Mouse (Mus musculus) frontal cortex, postnatal 36 days (tissue): ENCODE measurements at regions not wholly inside any gene's neighbourhood (a gene's known extent, or its start where the extent isn't known, plus 50 kb on each side); places are given as distances from the start of the nearest gene placed in this dataset.

ENCODE experiments used
- DNase-seq, 2 experiments: peaks; one replicate each; pipeline ENCODE4 v3.0.0; 2022; ENCODE audit warnings: low spot score in 2 of 2

DNA sequence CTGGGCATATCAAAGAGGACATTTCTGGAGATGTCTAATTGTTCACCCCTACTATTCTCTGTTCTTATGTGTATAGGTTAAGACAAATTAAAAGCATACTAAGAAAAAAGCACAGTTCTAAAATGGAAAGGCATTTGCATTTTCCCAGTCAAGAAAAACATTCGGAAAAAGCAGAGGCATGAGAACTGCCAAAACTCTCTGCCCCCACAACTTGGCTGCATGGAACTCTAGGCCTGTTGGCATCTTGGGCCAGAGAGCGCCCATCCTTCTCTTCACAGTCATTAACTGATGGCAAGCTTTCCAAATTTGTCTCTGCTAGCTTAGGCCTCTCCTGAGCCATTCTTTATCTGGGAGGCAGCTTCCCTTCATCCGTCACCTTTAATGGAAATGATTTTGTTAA lies 281.6 kb downstream of the Tex13c3 start:
- peak in 1 of 2 experiments; percentile 14 for DNase-seq

DNA sequence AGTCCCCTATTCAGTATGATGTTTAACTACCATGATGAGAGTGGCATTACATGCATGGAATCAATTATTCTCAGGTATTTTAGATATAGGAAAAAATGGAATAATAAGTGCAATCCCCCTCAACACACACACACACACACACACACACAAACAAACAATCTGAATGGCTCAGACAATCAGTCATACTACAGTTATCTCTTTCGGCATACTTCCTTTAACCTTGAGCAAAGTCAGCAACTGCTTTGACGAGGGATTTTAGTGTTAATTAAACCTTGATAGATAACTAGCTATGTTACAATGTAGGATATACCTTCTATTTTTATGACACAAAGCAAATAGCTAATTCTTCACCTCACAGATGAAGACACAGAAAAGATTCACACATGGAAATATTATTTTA lies 312.1 kb downstream of the Tex13c3 start:
- no peak for DNase-seq

DNA sequence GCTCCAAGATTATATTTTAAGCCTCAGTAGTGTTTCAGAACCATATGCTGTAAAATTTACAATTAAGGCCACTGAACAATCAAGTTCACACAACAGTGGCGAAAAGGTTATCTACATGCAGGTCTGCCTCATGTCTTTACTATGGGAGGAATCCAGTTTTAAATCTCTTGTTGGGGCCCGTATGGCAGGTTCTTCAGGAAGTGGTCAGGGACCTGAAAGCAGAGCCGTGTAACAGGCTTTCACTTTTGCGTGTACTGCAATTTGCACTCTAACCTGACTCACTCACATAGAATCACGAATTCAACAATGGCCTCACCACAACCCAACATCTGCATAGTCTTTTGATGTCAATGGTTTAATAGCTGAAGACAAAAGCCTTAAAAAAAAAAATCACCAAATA lies 312.6 kb downstream of the Tex13c3 start:
- no peak for DNase-seq

DNA sequence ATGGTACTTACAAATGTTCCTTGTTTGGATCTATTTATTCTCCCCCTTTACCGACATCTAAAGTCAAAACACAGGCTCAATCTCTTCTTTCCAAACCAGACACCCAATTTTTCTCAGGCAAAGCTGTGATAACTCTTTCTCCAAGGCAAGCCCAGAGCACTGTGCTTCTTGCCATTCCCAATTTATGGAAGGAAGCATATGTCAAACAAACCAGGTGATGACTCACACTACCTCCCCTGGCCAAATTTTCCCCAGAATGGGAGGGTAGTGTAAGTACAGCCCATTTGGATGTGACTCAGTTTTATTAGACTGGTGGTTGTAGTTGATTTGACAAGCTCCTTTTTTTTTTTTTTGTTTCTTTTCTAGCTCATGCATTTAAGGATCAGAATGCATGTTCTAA lies 313.0 kb downstream of the Tex13c3 start:
- no peak for DNase-seq

DNA sequence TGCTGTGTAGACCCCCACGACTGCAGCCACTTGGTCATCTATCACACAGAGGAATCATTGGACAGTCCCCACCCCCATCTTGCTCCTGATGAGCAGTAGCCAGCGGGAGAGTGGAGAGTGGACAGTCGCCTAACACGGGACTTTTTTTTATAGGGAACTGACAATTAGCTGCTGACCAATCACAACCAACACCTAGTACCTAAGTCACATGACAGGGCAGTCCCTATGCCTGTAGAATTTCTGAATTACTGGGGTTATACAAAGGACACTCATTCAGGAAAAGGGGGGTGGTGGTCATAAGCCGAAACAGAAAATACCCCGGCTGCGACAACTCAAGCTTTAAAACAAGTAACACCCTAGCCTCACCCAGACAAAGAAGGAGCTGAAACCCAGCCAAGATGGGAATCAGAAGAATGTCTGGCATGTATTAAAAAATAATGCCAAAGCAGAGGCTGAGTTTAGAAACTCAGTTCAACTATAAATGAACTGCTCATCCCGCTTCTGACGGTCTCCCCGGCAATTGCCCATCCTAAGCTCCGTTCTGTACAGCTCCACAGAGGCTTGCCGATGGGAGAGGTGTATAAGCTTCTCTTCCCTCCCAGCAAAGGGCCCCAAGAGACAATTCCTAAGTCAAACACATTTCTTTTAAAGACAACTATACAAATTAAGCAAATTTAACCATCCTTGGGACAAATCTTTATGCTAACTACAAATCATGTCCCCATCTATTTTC lies 313.8 kb downstream of the Tex13c3 start:
- DNase-seq = no peak

DNA sequence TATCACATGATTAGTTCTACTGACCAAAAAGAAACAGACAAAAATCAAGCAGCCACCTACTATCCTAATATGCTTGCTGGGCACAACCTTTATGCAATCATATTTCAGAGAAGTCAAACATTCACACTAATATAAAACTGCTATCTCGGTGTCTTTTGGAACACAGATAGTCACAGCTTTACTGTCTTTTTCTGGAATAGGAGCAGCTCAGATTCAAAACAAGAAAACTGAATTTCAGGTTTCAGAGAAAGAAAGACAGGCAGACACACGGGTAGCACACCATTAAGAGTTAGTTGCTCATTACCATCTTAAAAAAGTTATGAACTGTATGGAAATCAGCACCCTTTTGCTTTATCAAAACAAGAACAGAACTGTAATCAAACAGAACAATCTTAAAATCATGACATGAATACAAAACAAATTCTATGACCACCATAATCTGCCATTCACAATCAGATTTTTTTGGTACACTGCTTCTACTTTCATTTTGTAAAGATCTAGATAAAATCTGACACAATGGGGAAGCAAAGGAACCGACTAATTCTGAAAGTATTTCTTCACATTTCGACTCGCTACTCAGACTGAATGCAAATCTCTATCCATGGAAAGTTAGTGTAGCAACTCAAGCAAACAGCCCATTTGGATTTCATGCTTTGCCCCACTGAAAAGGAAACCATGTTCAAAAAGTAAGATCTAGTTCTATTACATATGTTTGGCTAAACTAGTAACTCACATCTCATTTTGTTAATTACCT lies 315.1 kb downstream of the Tex13c3 start:
- no peak for DNase-seq

DNA sequence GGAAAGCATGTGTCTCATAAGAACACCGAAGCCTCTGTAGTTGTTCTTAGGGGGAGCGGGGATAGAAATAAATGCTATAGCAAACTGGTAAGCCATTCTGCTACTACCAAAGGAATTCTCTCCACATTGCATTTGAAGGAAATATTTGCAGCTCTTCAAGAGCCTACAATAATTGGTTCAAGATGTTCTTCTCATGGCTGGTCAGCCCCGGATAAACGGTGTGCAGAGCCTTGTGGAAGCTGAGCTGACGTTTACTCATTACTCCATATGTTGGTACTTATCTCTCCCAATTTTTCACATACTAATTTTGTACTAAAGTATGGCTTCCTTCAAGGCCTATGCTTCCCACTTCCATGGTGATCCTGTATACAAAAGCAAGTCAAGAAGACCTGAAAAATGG lies 317.0 kb downstream of the Tex13c3 start:
- no peak for DNase-seq

DNA sequence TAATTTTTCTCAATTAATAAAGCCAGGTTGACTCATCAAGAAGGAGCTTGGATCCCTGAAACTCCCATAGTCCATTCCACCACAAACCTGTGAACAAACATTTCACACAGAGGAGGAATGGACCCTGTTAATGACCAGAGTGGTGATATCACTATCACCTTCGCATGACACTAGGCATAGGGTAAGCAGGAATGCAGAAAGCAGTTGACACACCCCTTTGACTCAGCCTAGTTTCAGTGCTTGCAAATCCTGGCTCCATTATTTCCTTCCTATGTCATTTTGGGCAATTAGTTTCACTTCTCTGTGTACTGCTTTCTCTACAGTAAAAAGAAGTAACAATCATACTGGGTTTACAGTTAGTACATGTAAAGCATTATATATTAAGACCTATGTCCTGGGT lies 318.2 kb downstream of the Tex13c3 start:
- DNase-seq = no peak

DNA sequence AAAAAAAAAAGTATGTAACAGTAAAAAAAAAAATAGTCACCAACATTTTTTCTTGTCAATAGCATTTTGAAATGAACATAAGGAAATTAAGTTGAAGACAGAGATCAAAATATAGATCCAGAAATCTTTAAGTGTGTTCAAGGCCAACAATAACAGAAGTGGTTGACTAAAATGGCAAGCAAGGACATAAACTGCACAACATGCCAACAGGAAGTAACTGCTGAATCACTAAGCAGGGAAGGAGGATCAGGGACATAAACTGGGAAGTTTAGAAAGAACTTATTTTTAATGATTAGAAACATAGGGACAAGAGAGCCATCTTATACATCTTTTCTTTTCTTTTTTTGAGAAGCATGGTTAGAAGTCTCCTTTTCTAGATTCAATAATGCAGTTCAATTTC lies 318.8 kb downstream of the Tex13c3 start:
- DNase-seq = no peak

DNA sequence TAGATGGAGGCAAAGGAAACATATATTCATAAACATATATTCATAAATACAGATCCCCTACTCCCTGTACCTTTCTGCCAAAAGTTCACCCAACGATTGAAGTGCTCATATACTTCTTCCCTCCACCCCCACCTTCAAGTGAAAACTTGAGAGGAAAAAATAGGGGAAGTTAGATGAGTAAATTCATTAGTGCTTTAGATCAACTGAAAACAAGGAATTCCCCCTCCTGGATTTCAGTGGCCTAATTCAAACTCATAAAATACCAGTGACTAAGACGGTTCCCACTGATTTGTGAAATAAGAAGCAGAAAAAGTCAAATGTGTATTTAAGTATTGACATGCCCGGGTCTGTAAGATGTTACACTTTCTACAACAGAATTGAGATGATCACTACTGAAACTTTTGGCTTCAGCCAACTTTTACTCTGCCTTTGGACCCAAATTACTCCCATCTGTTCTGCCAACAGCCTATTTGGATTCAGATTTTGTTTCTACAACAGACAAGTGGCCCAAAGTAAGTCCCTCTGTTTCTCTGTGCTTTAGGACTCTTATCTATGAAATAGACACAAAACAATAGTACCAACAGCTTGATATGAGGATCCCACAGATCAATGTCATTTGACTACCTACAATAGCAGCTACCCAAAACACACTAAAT lies 320.7 kb downstream of the Tex13c3 start:
- DNase-seq = no peak

DNA sequence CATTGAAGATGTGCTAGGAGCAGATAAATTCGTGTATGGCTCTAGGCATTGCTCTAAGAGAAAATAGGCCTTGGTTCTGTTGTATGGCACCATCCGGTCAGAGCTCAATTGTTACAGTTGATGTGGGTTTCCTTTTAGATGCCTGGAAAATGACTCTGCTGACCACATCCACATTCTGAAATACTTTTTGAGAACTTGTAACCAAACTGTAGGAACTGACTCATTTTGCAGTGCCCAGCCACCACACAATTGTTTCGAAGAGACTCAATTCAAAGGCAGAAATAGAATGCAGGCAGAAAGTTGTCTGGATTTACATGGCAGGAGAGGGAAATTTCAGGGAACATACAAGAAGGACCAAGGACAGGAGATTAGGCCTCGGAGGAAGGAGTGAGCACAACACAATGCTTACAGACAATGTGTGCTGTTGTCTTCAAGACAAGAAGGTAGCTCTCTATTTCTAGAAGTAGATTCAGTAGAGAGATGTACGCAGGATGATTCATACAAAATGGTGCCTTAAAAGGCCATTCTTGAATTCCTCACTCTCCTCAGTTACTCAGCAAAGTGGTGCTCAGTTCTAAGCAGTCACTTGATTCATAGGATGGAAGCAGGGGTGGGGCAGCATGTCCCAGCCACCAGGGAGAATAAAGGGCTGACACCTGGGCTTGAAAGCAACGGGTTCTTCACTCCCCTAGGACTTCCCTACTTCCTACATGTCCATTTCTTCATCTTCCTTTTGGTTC lies 323.5 kb downstream of the Tex13c3 start:
- no peak for DNase-seq

DNA sequence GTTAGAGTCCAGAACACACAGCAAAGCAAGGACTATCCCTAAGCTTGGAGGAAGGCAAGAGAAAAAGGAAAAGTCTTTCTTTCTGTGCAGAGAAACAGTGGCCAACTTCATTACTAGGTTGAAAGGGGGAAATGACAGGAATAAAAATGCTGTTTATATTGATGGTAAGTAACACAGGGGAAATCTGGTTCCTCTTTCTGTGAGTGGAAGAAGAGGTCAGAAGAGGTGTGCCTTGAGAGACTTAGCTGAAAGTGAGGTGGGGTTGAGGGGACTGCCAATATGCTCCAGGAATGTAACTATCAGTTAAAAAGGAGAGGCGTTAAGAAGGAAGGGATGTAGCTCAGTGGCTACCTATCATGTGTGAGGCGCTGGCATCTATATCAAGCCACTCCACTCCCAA lies 327.5 kb downstream of the Tex13c3 start:
- DNase-seq = no peak

DNA sequence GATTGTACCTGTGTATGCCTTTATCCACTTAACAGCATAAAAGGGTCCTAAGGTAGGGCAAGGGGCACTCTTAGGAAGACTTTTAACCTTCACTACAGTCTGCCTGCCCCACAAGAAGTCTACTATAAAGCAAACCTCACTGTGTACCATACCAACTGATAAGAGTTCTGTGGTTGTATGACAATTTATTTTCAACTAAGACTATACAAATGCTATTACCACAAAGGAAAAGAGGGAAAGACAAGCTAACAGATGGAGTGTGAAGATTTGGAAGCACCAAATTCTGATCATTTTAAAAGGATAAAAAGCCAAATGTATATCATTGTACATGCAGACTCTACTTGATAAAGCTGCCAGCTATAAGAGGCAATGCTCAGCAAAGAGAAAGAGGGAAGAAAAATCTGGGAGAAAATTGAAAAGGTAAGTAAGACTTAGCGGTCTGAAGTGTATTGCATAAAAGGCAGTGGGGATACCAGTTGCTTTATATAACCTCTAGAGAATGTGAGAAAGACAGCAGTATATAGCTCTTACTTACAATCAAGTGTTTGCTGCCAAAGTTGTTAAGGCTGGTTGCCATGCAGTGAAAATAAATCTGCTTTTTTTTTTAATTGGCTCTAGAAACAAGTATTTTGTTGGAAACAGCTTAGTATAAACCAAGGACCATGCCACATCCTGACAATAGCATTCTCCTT lies 328.8 kb downstream of the Tex13c3 start:
- no peak for DNase-seq

DNA sequence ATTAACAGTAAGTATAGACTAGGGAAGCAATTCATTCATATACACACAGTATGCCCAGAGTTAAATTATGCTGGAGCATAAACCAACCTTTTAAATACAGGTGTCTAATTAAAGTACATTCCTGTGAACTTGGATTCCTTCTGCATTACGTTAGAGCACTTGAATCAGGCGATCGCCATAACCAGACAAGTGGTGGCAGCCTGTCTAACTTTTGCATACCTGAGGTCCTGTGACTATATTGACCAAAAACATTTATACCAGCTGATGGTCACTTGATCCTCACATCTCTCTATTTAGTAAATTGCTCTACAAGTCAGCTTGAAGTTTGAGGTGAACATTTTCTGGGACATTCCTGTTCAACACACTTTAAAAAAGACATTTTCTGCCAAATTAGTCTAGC lies 330.5 kb downstream of the Tex13c3 start:
- DNase-seq = no peak

DNA sequence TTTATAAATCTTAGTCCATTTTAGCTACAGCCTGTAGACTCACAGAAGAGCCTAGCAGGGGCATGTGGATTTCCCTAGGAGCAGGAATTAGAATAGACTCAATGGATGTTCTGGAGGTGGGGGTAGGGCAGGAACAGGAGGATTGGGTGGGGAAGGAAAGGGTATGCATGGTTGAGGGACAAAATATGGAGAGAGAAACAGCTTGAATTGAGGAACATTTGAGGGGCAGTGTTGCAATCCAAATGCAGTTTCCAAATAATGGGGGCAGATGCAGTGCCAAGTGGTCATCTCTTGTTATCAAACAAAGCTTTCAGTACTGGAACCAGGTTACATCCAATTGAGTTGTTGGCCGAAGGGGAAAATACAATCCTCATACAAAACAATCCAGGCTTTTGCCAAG lies 332.4 kb downstream of the Tex13c3 start:
- no peak for DNase-seq

DNA sequence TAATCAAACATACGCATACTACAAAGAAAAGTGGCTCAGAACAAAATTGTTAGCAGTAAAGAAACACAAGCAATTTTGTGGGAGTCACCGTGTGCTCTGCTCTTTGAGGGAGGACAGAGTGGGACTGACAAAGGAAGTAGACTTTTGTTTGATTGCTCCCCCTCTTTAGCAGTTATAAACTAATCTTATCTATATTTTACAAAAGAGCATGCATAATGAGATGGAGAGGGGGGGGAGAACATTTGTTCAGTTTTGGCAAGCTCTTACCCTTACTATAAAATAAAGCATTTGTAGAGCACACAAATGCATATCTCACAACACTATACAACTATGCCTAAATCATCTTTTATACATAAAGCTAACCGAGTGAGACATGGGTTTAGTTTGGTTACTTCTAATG lies 332.9 kb downstream of the Tex13c3 start:
- no peak for DNase-seq

DNA sequence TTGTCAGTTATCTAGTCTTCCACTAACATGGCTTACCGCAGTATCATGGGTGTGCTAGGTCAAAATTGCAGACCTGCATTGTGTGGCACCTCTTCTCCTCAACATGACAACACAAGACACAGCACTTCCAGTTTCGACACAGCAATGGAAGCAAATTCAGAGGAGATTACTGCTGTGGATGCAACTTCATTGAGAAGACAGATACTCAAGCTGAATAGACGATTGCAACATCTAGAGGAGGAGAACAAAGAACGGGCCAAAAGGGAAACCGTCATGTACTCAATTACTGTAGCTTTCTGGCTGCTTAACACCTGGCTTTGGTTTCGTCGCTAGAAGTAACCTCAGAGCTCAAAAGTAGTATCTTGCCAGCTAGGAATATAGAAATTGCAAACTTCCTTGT lies 368.4 kb downstream of the Tex13c3 start:
- no peak for DNase-seq

DNA sequence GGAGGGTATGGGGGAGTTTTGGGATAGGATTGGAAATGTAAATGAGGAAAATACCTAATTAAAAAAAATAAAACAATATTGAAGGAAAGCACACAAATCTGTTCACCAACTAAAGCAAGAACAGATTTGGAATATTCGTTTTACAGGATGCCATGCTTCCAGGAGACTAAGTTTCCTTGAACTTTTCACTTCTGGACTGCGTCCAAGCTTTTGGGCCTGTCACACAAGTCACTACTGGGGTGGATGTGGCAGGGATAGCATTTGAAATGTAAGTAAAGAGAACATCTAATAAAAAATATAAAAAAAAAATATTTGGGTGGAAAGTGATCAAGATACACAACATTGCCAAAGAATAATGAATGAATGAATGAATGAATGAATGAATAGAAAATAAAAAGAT lies 378.2 kb downstream of the Tex13c3 start:
- DNase-seq = no peak

DNA sequence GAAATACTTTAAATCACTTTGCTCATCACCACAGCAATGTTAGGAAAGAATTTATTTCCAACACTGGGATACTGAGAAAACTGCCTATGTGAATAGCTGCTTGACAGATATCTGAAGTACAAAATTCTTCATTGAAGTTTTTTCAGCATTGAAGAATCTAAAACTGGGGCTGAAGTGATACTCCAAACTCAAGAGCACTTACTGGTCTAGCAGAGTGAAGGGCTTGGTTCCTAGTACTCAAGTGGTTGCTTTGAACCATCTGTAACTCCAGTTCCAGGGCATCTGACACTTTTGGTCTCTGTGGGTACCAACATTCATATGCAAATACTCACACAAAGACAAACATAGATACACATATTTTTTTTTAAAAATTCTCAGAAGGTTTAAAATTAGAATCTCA lies 385.2 kb downstream of the Tex13c3 start:
- DNase-seq = no peak

DNA sequence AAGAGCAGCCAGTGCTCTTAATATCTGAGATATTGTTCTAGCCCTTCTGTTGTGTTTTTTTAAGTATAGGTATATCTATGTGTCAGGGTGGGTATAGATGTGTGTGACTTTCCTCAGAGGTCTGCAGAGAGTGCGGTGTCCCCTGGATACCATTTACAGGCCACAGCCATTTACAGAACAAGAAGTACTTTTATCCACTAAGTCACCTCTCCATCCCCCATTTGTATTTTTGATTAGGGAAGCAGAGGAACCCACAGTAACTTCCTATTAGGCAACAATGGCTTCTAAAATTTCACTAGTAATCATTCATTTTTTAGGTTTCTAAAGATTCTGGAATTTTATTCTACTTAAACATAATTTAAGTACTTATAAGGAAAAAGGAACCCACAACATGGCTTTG lies 396.7 kb downstream of the Tex13c3 start:
- no peak for DNase-seq

DNA sequence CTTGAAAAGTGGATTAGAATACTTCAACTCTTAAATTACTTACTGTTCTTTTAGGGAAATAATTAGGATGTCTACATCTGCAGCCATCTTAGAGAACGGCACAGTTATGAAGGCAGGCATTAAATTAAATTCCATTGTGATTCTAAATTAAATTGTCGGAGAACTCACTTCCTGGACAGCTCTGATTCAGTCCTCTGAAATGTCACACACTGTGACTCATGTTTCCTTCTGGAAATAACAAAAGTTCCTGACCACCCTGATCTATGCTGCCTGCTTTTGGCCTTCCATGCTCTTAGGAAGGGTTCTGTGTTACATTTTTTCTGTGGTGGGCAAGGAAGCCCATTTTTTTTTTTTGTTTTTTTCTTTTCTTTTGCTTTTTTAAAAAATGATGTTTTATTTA lies 401.1 kb downstream of the Tex13c3 start:
- no peak for DNase-seq
